Mouse (Mus musculus) brain, embryonic 14.5 days (tissue): ENCODE data around the gene Gm20503. TPM values are rescaled to one million over a fixed set of nuclear protein-coding genes. Genes with fewer than 3 reads are reported as not detected.

Source experiments
- DNase-seq: peaks from one replicate; pipeline ENCODE4 v3.0.0-alpha.2; 2011; ENCODE audit warnings: low read depth
- CTCF ChIP-seq: fragments of 200-500 bp; IDR thresholded peaks from 2 replicates; pipeline ENCODE4 v1.5.1; 2012; ENCODE audit warnings: inconsistent platforms, mild to moderate bottlenecking, moderate library complexity, borderline replicate concordance; ENCODE audit not compliant: insufficient read depth, insufficient read length; ENCODE audit errors: extremely low read depth
- POLR2A ChIP-seq: fragments of 200-500 bp; IDR thresholded peaks from 2 replicates; pipeline ENCODE4 v1.6.1; 2012; ENCODE audit warnings: mild to moderate bottlenecking, inconsistent platforms, borderline replicate concordance; ENCODE audit not compliant: poor library complexity, insufficient read depth, insufficient read length, severe bottlenecking; ENCODE audit errors: extremely low read depth
- polyA plus RNA-seq: library from polyadenylated mRNA; depleted of rRNA; stranded (reverse); fragments of >200 nt; gene quantifications from 2 replicates; pipeline ENCODE4 v1.2.3, GENCODE M21; 2012; rRNA removed

Gm20503 gene
- polyA plus RNA-seq = not detected in 2 replicates

DNA sequence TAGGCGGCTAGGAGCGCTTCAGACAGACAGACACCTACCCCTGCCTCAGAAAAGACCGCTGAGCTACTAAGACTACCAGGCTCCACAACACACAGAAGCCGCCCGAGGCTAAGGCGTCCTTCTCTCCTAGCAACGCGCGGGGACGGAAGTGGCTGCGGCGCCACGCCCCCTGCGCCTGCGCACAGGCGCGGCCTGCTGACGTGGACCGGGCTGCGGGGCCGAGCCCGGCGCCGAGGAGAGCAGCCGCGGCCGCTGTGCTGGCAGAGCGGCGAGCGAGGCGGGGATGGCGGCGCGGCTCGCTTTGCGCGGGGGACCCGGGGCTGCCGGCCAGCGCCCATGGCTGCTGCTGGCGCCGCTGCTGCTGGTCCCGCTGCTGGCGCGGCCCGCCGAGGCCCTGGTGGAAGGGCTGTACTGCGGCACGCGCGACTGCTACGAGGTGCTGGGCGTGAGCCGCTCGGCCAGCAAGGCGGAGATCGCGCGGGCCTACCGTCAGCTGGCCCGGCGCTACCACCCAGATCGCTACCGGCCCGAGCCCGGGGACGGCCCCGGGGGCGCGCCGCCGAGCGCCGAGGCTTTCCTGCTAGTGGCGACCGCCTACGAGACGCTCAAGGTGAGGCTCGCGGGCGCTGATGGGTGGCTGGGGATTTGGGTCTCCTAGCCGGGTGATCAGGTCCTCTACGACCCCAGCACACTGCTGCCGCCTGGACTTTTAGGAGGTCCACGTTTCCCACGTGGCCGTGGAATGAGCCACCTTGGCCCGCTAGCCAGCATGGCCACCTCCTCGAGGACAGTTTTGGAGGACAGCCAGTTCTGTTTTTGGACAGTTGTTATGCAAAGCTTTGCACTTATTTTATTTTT is at the start of gene Gm20503:
Gm20503 (plus strand) TSS at position 263 of the 858 bp plus-strand sequence.
- TF ChIP-seq CTCF = no peak
- TF ChIP-seq POLR2A = peak; percentile 98
- DNase-seq = peak; percentile 97

DNA sequence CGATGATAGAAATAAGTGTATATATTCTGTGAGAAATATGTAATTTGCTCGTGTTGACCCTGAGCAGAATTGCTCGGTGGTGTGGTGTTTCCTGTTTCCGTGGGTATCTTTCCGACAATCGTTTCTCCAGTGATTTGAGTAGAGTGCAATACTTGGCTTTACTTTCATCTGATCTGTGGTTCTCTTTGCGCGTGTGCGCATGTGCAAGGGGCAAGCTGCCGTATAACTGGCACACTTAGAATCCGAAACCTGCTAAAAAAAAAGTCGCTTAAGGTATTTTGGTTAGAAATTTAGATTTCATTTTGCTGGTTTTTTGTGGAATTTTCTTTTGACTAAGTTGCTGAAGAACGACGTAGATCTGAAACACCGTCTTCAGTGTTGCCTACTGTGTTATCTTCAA is 41.3 kb upstream of the Gm20503 start:
- no peak for DNase-seq
- TF ChIP-seq CTCF = no peak
- no peak for TF ChIP-seq POLR2A

DNA sequence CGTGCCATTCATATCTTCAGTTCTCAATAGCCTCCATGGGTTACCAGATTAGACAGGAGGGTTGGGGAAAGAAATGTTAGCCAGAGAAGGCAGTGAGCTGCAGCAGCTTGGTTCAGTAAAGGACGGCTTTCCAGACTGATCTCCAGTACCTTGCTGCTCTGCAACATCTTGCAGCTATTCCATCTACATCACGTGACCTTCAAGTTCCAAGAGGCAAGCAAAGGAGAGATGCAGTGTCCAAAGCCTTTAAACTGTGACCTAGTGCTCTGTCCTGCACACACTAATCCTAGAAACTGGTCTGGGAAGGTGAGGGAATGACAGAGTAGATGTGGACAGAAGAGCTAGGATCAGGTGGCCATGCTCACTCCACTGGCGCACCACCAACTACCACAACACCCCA is 39.7 kb upstream of the Gm20503 start:
- DNase-seq = no peak
- TF ChIP-seq CTCF (no peak), POLR2A (no peak)

DNA sequence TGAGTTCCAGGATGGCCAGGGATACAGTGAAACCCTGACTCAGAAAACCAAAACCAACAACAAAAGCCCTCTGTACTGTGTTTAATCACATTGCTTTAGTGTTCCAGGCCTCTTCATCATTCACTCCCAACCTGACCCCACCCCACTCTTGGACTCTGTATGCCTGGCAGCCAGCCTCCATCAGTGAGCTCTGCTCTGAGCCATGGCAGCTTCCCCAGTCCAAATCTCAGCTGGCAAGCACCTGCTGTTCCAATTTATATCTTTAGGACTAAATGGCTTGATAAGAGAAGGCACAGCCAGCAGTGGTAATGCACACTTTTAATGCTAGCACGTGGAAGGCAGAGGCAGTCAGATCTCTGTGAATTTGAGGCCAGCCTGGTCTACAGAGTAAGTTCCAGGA is 37.9 kb upstream of the Gm20503 start:
- no peak for DNase-seq
- TF ChIP-seq POLR2A (no peak), CTCF (no peak)

DNA sequence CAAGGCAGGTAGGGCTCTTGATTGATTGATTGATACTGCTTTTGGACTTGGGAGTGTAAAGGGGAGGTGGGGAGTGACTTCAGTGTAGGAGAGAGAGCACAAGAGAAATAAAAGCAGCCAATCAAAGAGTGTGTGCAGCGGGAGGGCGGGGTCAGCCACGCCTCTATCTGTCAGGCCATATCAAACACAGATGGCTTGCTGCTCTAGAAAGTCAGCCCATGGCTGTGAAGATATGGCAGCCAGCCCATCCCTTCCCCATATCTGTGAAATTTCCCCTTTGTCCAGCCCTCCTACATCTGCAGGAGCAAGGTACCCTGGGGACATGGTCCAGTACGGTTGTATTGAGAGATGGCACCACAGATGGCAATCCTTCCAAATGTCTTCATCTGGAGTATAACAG is 32.3 kb upstream of the Gm20503 start:
- no peak for TF ChIP-seq CTCF
- TF ChIP-seq POLR2A = no peak
- peak; percentile 11 for DNase-seq

DNA sequence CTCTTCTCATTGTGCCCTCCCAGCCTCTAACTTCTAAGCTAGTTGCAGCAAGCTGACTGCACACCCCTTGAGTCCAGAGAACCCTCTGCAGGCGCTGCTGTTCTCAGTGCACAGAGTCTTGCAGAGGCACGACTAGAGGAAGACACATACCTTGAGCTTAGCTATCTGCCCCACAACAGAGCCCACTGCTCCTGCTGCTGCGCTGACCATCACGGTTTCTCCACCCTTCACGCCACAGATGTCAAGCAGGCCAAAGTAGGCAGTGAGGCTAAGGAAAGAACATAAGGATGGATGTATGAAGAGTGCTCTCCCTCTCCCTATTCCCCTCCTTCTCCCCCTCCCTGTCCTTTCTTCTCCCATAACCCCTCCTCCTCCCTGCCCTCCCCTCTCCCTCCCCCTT is 27.3 kb upstream of the Gm20503 start:
- DNase-seq = no peak
- TF ChIP-seq POLR2A = no peak
- TF ChIP-seq CTCF = no peak

DNA sequence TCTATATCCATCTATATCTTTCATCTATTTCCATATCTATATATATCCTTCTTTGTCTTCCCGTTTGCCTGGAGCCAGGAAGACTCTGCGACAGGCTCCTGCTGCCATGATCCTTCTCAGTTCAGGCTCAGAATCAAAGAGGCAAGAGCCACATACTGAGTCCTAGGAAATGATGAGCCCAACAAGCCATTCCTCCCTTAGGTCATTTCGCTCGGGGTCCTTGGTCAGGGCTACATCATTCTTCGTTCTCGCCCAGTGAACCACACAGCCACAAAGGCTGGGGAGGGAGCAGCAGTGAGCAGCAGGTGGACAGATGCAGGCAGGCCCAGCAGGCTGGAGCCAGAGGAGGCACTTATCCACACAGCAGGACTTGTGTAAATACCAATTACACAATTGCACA is 21.6 kb upstream of the Gm20503 start:
- no peak for DNase-seq

DNA sequence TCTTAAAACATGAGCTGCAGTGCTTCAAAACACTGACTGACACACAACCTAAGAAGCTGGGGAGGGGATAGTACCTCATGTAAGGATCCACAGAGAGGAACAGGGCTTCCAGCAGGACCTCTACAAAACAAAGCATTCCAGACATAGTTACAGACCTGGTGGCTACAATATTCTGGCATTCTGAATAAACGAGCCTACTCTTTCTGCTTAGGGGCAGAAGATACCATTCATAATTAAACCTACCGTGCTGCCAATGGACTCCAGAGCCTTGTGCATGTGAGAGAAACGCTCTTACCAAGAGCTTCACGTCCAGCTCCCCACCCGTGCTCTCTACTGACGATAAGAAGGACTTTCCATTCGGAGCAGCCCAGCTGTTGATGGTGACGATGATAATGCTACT is 20.2 kb upstream of the Gm20503 start:
- TF ChIP-seq POLR2A (no peak), CTCF (no peak)
- no peak for DNase-seq

More for the DNA sequence above, 21.6 kb upstream of the Gm20503 start:
- TF ChIP-seq CTCF (no peak), POLR2A (no peak)

DNA sequence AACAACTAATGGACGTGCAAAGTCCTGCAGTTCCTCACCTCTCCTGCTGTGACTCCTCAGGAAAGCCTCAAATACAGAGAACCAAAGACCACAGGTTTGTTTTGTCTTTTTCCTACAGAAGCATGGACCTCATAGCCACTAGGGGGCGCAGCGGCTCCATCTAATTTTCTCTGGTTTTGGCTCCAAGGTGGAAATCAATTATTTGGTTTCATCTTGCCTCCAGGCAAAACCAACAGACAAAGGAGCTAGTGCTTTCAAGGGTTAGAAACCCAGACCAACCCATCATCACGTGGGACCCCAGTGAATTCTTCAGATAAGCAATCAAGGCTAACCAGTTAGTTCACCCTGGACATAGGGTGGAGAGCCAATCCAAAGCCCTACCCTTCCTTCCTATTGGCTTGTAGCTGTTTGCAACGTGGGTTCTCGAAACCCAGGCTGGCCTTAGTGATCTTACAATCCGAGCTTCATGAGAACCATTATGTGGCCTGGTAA is 17.8 kb upstream of the Gm20503 start:
- TF ChIP-seq POLR2A = no peak
- TF ChIP-seq CTCF = peak; percentile 83; the same call in 1 of the 2 replicates
- peak; percentile 79 for DNase-seq

DNA sequence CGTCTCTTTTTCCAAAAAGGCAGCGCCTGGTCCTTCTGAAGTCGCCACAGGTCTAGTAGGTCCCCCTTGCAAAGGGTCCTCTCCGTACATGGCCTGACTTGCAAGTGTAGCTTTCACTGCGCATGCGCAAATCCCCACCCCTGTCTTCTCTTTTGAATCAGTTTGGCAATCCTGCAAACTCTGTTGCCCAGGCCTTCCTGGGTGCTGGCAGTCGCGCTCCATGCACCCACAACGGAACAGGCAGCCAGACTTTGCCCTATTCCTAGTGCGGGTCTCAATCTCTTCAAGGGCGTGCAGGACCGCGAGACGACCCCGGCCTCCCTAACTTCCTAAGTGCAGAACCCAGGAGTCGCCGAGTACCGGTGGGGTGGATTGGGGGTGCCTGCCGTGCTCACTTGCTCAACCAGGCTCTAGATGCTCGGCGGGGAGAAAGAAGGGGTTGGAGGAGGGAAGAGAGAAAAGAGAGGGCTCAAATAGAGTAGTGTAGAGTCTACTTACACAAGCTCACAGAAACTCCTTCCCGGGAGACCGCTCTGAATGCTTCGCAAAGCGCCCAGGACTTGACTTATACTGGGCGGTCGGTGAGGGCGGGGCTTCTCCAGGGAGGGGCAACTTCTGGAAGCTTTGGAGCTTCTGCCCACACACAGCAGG is 16.3 kb upstream of the Gm20503 start, which contains the start of gene Ptgr1:
Ptgr1 (minus strand) TSS at position 580 of the 651 bp plus-strand sequence.
- TF ChIP-seq POLR2A (no peak), CTCF (no peak)
- peak; percentile 93 for DNase-seq

DNA sequence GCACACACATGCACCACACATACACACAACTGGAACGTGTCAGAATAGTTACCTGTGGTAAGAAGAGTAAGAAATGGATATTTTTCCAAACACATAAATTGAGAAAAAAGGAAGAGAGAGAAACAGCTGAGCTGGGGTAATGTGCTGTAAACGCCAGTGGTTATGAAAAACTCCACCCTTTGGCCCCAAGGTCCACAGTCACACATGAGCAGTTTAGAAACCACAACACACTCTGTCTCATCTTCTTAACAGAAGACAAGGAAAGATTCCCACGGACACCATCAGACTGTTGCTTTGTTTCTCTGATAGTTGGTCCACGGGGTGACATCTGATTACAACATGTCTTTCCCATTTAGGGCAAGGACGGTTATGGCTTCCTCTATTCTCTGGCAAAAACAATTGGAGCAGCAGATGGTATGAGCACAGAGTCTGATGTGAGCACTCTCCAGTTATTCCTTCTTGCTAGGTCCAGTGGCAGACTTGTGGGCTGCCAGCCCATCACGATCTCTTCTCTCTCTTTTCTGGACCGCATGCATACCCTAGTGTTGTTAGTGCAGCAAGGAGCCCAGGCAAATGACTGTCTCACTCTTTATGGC is 13.6 kb upstream of the Gm20503 start:
- no peak for DNase-seq
- TF ChIP-seq CTCF (no peak), POLR2A (no peak)

DNA sequence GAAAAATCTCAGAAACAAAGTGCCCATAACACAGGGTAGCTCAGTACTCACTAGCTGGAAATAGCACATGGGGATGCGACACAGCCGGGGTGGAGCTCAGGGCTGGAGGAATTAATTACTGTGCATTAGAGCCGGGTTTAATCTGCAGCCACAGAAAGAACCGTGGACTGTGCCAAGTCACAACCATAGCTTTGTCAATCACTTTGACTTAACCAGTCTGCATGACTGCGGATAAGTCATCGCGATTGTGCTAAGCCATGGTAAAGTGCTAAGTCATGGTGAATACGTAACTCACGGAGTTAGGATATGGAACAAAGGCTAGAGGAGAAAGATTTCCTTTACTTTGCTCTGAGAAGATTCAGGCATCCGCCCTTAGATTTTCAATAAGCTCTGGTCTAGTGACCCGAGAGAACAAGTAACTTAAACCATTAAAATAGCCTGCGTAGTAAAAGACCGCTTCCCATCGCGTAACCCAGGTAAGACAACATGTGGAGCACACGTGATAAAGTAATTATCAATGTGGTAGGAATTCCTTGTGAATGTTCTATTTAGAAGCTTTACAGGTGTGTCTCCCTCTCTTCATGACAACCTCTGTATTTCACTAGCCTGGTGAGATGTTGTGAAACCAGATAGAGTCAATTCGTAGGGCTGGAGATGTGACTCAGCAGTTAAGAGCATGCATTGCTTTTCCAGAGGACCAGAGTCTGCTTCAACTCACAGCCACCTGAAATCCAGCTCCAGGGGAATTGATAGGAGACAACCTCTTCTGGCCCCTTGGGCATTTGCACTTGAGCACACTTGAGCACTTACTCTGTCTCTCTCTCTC is 12.2 kb upstream of the Gm20503 start:
- peak; percentile 77 for DNase-seq
- TF ChIP-seq POLR2A = no peak
- no peak for TF ChIP-seq CTCF
